Mouse (Mus musculus): ENCODE measurements around the gene Dcun1d4. TPM values are rescaled to one million over a fixed set of nuclear protein-coding genes. Genes with fewer than 3 reads are reported as not detected.

Gene Dcun1d4
- polyA plus RNA-seq, 1 experiment = 1.3 TPM

DNA sequence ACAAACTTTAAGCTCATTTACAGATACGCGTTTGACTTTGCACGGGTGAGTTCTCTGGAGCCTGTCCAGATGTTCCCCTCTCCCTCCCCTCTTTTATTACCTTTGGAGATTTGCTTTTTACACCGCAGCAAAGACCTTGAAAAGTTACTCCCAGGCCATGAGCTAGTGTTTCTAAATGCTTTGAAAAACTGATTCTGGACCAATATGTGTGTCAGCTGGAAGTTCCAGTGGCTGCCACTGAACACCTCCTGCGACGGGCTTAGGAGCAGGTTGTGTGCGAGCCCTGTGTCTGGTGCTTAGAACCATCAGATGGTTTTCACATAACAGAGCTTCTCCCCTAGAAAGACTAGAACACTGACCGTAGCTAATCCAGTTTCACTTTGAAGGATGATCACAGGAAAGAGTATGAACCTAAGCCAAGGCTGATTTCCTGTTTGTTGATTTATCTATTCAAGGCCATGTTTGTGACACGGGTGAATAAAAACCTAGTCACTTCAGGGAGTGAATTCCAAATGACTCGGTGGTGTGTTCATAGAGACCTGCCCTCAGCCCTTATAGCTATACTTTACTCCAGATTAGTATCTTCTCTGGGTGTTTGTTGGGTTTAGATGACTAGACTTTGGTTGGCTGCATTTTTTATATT is 63.4 kb downstream of the Dcun1d4 start:
- DNase-seq (ENCODE audit: low read depth in 1 of 2, low spot score in 2 of 2) = no peak
- H3K27ac ChIP-seq (ENCODE audit: insufficient read depth, low read length) = no peak overlapping the region
- H3K27me3 ChIP-seq (ENCODE audit: control insufficient read depth, insufficient read depth, low read length) = no peaks in the 10 kb centered on the region
- H3K4me1 ChIP-seq (ENCODE audit: control insufficient read depth, insufficient read depth, insufficient read length) = no peaks in the 10 kb centered on the region
- H3K36me3 ChIP-seq (ENCODE audit: control insufficient read depth, insufficient read depth, low read length) = no peaks in the 10 kb centered on the region
- TF ChIP-seq CTCF (IDR thresholded peaks at IDR 0.05; ENCODE audit: extremely low read depth, insufficient read depth, insufficient read length, insufficient replicate concordance) = no peak
- TF ChIP-seq POLR2A (IDR thresholded peaks at IDR 0.05; ENCODE audit: low read depth, low read length) = no peak
- H3K4me3 ChIP-seq (ENCODE audit: extremely low read depth, insufficient read depth, insufficient read length) = no peak overlapping the region
- WGBS = 83% methylated on average over 10 of the region's 10 CpGs

DNA sequence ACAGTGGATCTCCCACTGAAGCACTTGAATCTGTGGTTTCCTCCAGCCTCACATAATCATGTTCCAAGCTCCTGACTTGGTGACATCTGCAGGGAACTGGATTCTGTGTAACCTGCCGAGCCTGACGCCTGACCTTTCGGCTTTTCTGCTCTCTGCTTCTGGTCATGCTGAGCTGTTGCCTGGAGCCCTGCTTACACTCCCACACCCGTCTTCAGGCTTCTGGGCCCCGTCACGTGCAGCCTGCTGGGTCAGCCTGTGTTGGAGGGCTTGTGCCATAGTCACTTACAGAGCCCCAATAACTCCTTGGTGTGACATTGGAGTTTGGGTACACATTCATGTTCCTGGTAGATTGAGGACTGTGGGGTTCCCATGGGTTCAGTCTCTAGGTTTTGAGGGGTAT is 64.8 kb downstream of the Dcun1d4 start:
- Histone ChIP-seq H3K27ac (ENCODE audit: insufficient read depth, low read length) (no peak overlapping the region), H3K4me3 (ENCODE audit: extremely low read depth, insufficient read depth, insufficient read length) (no peak overlapping the region), H3K36me3 (ENCODE audit: control insufficient read depth, insufficient read depth, low read length) (no peaks in the 10 kb centered on the region), H3K27me3 (ENCODE audit: control insufficient read depth, insufficient read depth, low read length) (no peaks in the 10 kb centered on the region), H3K4me1 (ENCODE audit: control insufficient read depth, insufficient read depth, insufficient read length) (no peaks in the 10 kb centered on the region)
- TF ChIP-seq CTCF (IDR thresholded peaks at IDR 0.05; ENCODE audit: extremely low read depth, insufficient read depth, insufficient read length, insufficient replicate concordance) = no peak
- no peak for TF ChIP-seq POLR2A (IDR thresholded peaks at IDR 0.05; ENCODE audit: low read depth, low read length)
- WGBS = 95% methylated on average over 6 of the region's 6 CpGs
- no peak for DNase-seq (ENCODE audit: low read depth in 1 of 2, low spot score in 2 of 2)

DNA sequence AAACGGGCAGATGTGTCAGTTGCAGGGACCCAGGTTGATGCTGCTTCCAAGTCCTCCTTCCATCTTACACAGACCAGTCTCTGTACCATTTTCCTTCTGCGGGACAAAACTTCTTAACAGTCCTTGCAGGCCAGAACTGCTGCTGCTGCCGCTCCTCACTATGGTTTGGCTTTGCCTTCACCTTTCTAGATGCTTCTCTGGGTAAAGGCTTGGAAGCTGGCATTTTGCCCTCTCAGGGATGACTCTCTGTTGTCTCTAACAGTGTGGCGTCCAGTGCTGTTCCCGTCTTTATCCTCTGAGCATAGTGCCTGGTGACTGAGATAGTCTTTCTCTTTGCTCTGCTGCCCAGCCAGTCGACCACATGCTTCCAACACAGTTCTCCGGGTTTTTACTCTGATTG is 66.5 kb downstream of the Dcun1d4 start:
- Histone ChIP-seq H3K4me3 (ENCODE audit: extremely low read depth, insufficient read depth, insufficient read length) (no peak overlapping the region), H3K27me3 (ENCODE audit: control insufficient read depth, insufficient read depth, low read length) (no peaks in the 10 kb centered on the region), H3K36me3 (ENCODE audit: control insufficient read depth, insufficient read depth, low read length) (no peaks in the 10 kb centered on the region), H3K4me1 (ENCODE audit: control insufficient read depth, insufficient read depth, insufficient read length) (no peaks in the 10 kb centered on the region), H3K27ac (ENCODE audit: insufficient read depth, low read length) (no peak overlapping the region)
- TF ChIP-seq POLR2A (IDR thresholded peaks at IDR 0.05; ENCODE audit: low read depth, low read length) = no peak
- no peak for TF ChIP-seq CTCF (IDR thresholded peaks at IDR 0.05; ENCODE audit: extremely low read depth, insufficient read depth, insufficient read length, insufficient replicate concordance)
- DNase-seq (ENCODE audit: low read depth in 1 of 2, low spot score in 2 of 2) = no peak
- 92% methylated on average over 7 of the region's 7 CpGs for WGBS

DNA sequence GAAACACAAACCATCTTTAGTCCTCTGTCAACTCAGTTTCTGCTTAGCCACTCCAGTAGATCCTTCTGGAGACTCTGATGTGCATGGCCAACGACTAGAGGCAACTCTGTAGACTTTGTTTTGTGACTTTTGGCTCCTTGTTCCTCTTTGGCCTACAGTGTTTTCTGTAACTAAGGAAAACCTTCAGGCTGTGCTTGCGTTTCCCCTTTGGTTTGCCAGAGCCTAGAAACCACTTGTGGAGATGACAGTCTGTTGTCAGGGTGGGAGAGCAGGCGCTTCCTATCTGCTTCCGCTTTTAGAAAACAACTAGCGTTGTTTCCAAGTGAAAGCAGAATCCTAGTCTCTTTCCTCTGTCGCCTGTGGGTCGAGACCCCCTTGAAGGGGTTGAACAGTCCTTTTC is 67.4 kb downstream of the Dcun1d4 start:
- H3K4me1 ChIP-seq (ENCODE audit: control insufficient read depth, insufficient read depth, insufficient read length) = no peaks in the 10 kb centered on the region
- WGBS = 51% methylated on average over 7 of the region's 7 CpGs
- no peaks in the 10 kb centered on the region for H3K27me3 ChIP-seq (ENCODE audit: control insufficient read depth, insufficient read depth, low read length)
- TF ChIP-seq CTCF (IDR thresholded peaks at IDR 0.05; ENCODE audit: extremely low read depth, insufficient read depth, insufficient read length, insufficient replicate concordance) = no peak
- TF ChIP-seq POLR2A (IDR thresholded peaks at IDR 0.05; ENCODE audit: low read depth, low read length) = no peak
- no peaks in the 10 kb centered on the region for H3K36me3 ChIP-seq (ENCODE audit: control insufficient read depth, insufficient read depth, low read length)
- no peak overlapping the region for H3K4me3 ChIP-seq (ENCODE audit: extremely low read depth, insufficient read depth, insufficient read length)
- no peak for DNase-seq (ENCODE audit: low read depth in 1 of 2, low spot score in 2 of 2)
- no peak overlapping the region for H3K27ac ChIP-seq (ENCODE audit: insufficient read depth, low read length)

DNA sequence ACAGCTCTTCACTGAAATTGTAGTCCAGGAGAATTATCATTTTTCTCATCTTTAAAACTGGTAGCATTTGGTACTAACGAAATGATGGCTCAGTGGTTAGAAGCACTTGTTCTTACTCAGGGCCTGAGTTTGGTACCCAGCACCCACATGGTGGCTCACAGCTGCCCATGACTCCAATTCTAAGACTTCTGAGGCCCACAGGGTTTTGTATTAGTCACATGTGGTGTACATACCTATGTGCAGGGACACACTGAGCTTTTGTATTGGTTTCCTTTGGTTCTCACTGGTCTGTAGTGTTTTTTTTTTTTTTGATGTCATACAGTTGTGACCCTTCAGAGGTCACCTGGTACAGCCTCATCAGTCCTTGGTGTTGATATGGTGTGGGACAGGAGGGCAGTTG is 68.0 kb downstream of the Dcun1d4 start:
- Histone ChIP-seq H3K27ac (ENCODE audit: insufficient read depth, low read length) (no peak overlapping the region), H3K27me3 (ENCODE audit: control insufficient read depth, insufficient read depth, low read length) (no peaks in the 10 kb centered on the region), H3K36me3 (ENCODE audit: control insufficient read depth, insufficient read depth, low read length) (no peaks in the 10 kb centered on the region), H3K4me1 (ENCODE audit: control insufficient read depth, insufficient read depth, insufficient read length) (no peaks in the 10 kb centered on the region), H3K4me3 (ENCODE audit: extremely low read depth, insufficient read depth, insufficient read length) (no peak overlapping the region)
- 94% methylated on average over 1 of the region's 1 CpGs for WGBS
- DNase-seq (ENCODE audit: low read depth in 1 of 2, low spot score in 2 of 2) = no peak
- TF ChIP-seq POLR2A (IDR thresholded peaks at IDR 0.05; ENCODE audit: low read depth, low read length) (no peak), CTCF (IDR thresholded peaks at IDR 0.05; ENCODE audit: extremely low read depth, insufficient read depth, insufficient read length, insufficient replicate concordance) (no peak)

DNA sequence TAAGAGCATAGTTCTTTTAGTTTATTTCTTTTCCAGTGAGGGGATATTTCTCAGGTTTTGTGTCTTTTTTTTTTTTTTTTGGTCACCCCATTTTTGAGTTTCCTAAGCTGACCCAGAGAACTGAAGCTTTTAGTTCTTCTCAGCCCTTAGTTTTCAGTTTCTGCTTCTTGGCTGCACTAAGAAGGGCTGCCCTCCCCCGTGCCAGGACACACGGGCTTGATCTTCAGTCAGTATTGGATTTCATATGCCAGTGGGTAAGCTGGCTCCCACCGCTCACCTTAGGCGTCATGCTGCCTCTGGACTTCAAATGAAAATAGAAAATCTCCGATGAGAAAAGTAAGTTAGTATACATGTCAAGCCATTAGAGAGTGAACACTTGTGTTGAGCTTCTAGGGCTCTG is 71.0 kb downstream of the Dcun1d4 start:
- H3K36me3 ChIP-seq (ENCODE audit: control insufficient read depth, insufficient read depth, low read length) = no peaks in the 10 kb centered on the region
- no peak overlapping the region for H3K4me3 ChIP-seq (ENCODE audit: extremely low read depth, insufficient read depth, insufficient read length)
- no peaks in the 10 kb centered on the region for H3K27me3 ChIP-seq (ENCODE audit: control insufficient read depth, insufficient read depth, low read length)
- WGBS = 94% methylated on average over 5 of the region's 5 CpGs
- TF ChIP-seq POLR2A (IDR thresholded peaks at IDR 0.05; ENCODE audit: low read depth, low read length) (no peak), CTCF (IDR thresholded peaks at IDR 0.05; ENCODE audit: extremely low read depth, insufficient read depth, insufficient read length, insufficient replicate concordance) (no peak)
- H3K4me1 ChIP-seq (ENCODE audit: control insufficient read depth, insufficient read depth, insufficient read length) = no peaks in the 10 kb centered on the region; the same call in 1 of the 2 replicates
- DNase-seq (ENCODE audit: low read depth in 1 of 2, low spot score in 2 of 2) = no peak
- H3K27ac ChIP-seq (ENCODE audit: insufficient read depth, low read length) = no peak overlapping the region

DNA sequence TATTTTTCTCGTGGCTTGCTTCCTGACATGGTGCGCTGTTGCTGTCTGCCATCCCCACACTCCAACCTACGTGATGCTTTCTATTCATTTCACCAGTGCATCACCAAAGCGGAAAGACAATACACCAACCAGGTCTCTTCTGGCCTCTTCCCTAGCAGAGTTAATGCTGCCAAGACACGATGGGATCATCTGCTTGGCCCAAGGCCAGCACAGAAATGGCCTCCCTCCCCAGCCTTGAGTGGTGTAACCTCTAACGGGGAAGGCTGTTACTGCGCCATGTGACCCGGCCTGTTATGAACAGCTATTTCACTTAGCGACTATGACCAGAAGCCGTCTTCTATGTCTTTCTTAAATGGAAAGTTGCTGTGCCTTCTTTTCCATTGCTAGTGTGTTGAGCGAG is 73.1 kb downstream of the Dcun1d4 start:
- no peak for TF ChIP-seq POLR2A (IDR thresholded peaks at IDR 0.05; ENCODE audit: low read depth, low read length)
- no peak for TF ChIP-seq CTCF (IDR thresholded peaks at IDR 0.05; ENCODE audit: extremely low read depth, insufficient read depth, insufficient read length, insufficient replicate concordance)
- DNase-seq (ENCODE audit: low read depth in 1 of 2, low spot score in 2 of 2) = no peak
- no peaks in the 10 kb centered on the region; the same call in 1 of the 2 replicates for H3K4me1 ChIP-seq (ENCODE audit: control insufficient read depth, insufficient read depth, insufficient read length)
- H3K27ac ChIP-seq (ENCODE audit: insufficient read depth, low read length) = no peak overlapping the region
- H3K27me3 ChIP-seq (ENCODE audit: control insufficient read depth, insufficient read depth, low read length) = no peaks in the 10 kb centered on the region
- no peak overlapping the region for H3K4me3 ChIP-seq (ENCODE audit: extremely low read depth, insufficient read depth, insufficient read length)
- H3K36me3 ChIP-seq (ENCODE audit: control insufficient read depth, insufficient read depth, low read length) = no peaks in the 10 kb centered on the region
- WGBS = 93% methylated on average over 11 of the region's 11 CpGs
